Mouse (Mus musculus): Measurements from ENCODE around the gene Cxcl15.
"Not testable (repeated sequence)": the region's sequence is repeated elsewhere in the genome, so short reads cannot be mapped to it uniquely, and the experiment has no call there.

Gene Cxcl15

DNA sequence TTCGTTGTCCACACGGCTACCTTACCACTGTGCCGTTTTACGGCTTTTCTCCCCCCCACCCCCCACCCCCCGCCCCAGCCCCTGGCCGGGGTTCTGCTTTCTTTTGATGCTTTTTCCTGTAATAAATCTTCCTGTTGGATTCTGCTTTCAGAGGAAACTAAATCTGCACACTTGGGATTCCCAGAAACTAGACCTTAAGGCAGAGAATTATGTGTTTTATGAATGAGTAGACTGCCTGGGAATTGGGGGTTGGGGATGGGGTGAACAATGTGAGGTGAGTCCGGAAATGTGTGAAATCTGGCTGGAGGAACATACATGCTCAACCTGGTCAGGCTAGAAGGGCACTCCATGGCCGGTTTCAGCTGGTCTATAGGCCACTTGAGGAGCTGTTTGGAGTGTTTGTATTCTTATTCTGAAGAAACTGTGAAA is 4.2 kb upstream of the Cxcl15 start:
- DNase-seq (ENCODE audit: low read depth): no peak

DNA sequence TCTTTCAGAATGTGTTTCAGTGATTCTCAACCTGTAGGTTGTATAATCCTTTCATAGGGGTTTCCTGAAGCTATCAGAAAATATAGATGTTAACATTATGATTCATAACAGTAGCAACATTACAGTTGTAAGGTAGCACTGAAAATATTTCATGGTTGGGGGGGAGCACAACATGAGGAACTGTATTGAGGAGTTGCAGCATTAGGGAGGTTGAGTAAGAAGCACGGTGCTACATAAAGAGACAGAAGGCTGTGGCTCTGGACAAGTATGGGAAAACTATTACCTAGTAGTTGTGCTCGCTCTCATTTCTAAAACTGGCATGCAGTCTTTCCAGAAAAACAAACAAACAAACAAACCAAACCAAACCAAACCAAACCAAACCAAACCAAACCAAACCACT is 1.1 kb downstream of the Cxcl15 start:
- DNase-seq (ENCODE audit: low read depth): not testable (repeated sequence)

DNA sequence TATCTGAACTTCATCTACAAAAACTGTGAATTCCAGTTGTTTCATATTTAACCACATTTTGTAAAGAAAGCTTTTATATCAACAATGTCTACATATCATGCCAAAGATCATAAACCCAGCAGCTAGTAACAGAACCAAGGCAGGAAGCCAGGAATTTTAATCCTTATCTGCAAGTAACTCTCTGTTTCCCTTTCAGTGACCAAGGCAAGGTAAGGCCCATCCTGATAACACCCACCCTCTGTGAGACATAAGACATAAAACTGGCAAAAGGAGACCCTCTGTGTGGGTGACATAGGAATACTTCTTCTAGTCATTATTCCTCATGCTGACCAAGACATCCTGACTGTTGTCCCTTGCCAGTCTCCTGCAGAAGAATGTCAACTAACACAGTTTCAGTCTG is 10.2 kb downstream of the Cxcl15 start:
- no peak for DNase-seq (ENCODE audit: low read depth)

DNA sequence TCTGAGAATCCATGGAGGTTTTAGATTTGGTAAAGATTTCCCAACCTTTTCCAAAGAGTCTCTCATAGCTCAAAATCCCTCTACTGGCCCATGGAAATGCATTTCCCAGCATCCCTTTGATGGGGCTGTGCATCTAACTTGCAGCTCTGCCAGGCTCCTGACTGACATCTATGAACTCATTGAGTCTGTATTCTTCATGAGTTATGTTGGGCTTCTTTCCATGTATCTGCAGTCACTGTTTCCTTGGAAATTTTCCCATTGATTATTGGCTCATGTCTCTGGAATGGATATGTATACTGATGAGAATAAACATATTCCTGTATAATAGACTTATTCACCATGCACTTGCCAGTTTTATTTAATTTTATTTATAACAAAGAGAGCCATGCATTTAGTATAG is 11.7 kb downstream of the Cxcl15 start:
- DNase-seq (ENCODE audit: low read depth): no peak

DNA sequence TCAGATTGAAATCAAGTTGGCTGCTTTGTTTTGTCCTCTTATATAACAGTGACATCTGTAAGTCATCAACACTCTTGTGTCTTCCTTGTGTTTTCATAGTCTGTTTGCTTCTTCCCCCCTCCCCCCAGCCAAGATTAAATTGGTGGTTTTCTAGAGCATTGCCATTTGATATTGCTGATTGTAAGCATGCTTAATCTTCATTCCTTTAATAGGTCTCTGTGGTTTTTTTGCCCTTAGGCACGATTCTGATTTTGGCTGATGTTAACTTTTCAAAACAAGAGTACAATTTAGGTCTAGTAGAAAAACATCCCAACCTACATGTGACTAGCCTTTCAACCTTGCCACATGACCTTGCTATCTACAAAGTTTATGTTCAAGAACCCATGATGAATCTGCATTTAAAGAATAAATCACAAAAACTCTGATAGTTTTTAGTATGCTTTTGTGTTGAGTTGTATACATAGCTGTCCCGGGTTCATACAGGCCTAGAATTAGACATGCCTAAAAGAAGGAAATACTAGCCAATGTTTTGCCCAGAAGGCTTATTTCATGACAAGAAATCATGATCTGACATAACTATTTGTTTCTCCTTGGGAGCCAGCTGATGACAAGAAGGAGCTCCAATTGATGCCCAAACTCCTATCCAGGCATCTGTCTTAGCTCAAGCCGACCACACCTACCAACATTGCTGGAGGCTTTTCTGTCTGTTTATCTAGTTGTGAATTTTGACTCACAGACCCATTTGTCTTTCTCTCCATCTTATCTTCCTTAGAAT is 13.0 kb downstream of the Cxcl15 start:
- no peak for DNase-seq (ENCODE audit: low read depth)

DNA sequence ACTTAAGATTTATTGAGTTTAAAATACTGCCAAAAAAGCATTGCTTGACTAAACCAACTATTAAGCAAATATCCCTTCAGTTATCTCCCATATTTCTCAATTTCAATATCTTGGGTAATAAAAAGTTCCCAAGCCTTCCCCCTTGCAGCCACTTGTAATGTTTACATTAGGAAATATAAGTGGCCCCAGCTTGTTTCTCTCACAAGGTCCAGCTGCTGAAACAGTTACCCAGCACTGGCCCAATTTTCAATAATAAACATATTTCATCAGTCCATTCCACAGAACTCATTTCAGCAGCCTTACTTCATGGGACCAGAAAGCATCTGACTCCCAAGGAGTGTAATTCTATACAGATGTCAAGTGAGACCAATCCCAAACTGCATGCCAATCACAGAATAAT is 25.4 kb downstream of the Cxcl15 start:
- DNase-seq (ENCODE audit: low read depth): no peak

DNA sequence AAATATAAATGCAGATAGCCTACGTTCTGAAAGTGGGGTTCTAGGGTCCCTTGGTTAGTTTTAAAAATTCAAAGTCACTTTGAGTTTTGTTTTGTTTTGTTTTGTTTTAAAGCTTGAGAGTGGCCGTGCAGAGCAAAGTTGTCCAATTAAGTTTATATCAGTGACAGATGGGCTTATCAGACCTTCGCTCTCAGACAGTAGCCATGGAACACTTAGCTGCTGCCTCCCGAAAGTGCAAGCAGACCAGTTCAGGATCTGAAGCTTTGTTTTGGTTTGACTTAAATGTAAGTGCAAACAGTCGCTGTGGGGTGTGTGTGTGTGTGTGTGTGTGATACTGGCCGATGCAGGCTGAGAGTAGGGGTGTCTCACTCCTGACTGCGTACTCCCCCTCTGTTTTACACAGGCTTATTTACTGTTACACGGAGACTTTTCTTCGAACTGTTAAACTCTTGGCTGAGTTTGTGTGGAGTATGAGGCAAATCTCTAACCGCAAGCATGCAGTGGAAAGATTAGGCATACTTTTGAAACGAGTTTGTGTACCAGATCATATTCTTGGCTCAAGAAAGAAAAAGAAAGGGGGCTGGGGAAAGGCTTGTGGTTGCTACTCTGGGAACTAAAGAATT is 37.9 kb downstream of the Cxcl15 start:
- no peak for DNase-seq (ENCODE audit: low read depth)

DNA sequence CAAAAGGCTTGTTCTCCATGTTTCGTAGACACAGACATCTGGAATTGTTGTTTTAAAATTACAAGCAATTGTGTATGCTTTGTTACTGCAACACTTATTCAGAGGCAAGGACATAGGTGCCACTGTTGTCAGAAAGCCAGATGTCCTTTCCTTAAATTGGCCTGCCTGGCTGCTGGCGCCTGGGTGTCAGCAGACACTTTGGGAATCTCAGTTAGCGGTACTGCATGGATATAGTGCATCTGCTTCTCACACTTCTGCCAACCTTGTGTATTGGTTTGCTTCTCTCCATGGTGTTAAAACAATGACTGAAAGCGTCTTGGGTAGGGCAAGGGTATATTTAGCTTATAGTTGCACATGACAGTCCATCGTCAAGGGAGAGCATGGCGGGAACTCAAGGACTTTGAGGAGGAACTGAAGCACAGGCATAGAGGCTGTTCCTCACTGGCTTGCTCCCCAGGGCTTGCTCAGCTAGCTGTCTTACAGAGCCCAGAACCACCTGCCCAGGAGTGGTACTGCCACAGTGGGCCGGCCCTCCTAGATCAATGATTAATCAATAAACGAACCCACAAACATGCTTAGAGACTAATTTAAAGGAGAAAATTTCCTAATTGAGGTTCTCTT is 38.5 kb downstream of the Cxcl15 start:
- DNase-seq (ENCODE audit: low read depth): no peak

DNA sequence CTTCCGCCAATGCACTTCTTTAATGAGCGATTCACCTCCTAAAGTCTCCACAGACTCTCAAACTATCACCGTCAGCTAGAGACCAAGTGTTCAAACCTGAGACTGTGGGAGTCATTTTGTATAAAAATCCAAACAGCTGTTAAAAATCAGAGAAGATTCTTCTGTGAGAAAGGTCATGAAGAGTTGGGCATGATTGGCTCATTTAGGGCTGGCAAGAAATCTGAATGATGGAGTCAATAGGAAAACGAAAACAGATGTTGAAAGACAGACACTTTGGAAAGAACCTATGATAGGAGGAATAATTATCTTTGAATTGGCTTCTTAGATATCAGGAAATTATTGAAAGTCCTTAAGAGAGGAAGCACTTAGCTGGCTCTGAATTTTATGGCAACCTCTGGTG is 40.1 kb downstream of the Cxcl15 start:
- no peak for DNase-seq (ENCODE audit: low read depth)

DNA sequence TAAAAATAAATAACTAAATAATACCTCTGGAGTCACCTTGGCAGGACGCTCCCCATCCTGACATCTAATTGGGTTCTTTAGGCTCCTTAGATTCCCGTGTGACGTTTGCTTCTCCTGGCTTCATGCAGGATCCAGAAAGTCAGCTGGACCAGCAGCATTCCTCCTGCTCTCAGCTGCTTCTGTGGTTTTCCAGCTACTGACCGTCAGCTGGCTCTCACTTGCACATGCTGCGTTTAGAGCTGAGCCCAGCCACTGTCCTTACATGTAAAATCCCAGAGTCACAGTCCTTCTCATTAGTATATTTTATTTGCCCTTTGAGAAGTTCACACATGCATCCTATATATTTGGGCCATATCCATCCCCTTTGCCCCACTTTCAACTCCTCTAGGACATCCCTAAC is 44.2 kb downstream of the Cxcl15 start:
- no peak for DNase-seq (ENCODE audit: low read depth)

DNA sequence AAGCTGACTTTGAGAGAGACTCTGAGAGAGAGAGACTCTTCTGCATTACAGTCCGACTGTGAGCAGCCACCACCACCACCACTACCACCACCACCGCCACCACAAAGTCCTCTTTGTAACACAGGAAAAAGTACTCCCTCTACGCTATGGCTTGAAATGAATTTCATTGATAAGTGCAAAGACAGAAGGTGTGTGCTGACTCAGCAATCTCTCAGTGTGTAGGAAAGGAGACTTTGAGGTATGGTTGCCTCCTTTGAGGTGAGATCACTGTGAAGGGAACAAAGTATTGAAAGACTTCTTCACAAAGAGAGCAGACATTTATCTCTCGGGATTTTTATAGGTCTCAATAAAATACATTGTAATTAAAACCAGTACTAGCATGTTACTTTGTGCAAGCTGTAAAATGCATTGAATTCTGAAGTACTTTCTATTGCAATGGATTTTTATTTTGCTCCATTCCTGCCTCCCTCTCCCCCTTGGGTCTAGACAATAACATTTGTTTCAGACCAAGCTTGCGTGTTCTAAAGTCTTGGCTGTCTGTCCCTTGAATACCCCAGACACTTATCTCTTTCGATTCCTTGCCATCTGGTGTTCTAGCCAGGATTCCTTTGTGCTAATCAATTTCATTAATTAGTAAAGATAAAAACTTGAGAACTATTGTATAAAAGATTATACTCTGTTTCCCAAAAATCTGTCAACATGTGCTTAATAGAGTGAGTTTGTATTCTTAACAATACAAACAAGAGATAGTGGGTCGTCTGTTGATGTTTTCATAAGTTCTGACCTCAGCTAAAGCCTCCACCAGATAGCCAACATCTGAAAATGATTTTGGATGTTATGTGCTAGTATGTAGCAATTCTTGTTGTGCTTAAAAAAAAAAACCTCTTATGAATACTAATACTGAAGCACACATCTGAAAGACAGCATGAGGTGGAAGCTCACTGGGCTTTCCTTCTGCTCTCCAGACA is 46.9 kb downstream of the Cxcl15 start:
- no peak for DNase-seq (ENCODE audit: low read depth)

DNA sequence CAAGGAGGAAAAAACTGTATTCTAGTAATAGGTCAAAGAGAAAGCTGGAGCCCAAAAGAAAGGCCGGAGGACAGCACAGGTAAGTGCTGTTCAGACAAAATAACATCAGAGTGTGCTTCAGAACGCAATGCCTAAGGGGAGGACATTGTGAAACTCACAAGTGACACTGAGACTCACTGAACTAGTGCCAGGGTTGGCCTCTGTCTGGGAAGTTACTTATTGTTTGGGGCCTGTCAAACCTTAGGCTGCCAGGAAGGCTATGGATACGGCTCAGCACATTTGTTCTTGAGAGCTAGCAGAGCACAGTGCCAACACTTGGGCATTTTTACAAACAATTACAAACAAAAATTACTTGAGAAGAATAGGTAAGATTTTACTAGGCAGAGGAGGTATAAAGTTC is 49.6 kb downstream of the Cxcl15 start:
- no peak for DNase-seq (ENCODE audit: low read depth)

DNA sequence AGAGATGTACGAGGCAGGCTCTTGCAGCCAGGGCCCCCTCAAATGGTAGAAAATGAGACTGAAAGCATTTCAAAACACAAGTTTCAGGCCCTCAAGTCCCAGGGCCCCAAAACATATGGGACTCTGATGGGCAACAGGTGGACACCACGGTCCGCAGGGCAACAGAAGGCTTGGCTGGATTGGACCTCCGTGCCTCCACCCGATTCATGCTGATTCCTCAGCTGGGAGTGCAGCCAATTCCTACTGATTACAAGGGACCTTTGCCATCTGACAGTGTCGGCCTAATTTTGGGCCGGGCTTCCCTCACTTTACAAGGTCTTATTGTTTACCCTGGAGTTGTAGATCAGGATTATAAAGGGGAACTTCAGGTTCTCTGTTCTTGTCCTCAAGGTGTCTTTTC is 55.8 kb downstream of the Cxcl15 start:
- DNase-seq (ENCODE audit: low read depth): not testable (repeated sequence)

DNA sequence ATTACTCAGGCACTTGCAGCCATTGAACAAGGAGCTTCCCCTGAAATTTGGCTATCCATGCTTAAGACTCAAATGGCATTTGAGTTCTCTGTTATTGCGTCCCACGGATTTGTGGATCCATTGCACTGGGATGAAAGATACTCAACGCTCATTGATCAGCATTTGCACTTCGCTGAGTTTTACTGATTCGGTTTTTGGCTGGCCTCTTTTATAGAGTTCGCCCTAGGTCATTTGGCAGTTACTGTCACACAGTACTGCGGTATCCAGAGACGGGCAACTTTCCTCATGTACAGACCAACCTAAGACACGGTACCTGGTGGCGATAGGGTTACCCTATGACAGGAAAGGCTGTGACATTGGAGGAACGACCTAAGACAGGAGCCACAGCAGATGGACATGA is 57.1 kb downstream of the Cxcl15 start:
- not testable (repeated sequence) for DNase-seq (ENCODE audit: low read depth)

All from c-Kit-positive CD71-positive TER-119-negative erythroid progenitor cells, embryonic 14.5 days (primary cell).